Mouse (Mus musculus): ENCODE measurements around the gene Mmd. TPM values are rescaled to one million over a fixed set of nuclear protein-coding genes. Genes with fewer than 3 reads are reported as not detected.

Gene Mmd
- 47.5 and 48.6 TPM in 2 replicates for polyA plus RNA-seq (2015; fragmentation: Nextera tagmentation; extraction: Ambion mirVana)

DNA sequence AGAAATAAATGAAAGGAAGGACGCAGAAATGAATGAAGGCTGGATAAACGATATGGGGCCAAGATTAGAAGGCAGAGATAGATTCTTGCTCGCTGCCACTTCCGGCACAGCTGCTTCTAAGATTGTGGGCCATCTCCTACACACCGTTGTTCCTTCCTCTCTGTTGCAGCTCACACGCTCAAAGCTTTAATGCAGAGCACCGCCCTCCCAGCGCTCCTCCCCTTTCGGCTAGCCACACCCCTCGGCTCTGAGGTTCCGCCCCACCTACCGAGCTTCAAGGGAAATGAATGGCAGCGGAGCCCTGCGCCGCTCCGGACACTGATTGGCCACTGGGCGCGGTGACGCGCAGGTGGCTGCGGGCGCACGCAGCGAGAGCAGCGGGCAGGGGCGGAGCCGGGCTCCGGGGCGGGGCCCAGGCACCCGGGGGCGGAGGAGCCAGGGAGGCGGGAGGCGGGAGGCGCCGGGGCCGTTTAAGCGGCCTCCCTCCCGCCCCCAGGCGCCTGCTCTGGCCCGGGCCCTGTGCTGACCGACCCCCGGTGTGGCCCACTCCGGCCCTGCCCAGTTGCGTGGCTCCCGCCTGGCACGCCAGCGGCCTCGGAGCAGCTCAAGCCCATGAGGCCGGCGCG lies at the start of gene Mmd:
Gene Mmd, plus strand, starts transcription at position 432 of the 626 bp plus-strand sequence.
- no peaks in the 10 kb centered on the region for H3K9me3 ChIP-seq (replicated peaks; ENCODE audit: control insufficient read depth, low read length)
- H3K27ac ChIP-seq (ENCODE audit: low read length) = peak within 1 kb of the TSS; percentile 75
- H3K4me1 ChIP-seq (ENCODE audit: control insufficient read depth, insufficient read depth, low read length) = peaks cover 18% of the 10 kb centered on the region
- peak within 1 kb of the TSS; percentile 92 for H3K9ac ChIP-seq (ENCODE audit: low read length)
- H3K4me2 ChIP-seq (ENCODE audit: low read depth, low read length) = peak within 1 kb of the TSS; percentile 88
- peak; percentile 100 for ATAC-seq (ENCODE audit: insufficient read depth, low FRiP score)
- no peaks in the 10 kb centered on the region for H3K27me3 ChIP-seq (ENCODE audit: control insufficient read depth, insufficient read depth, low read length)
- peak within 1 kb of the TSS; percentile 90 for H3K4me3 ChIP-seq (replicated peaks; ENCODE audit: low read length)
- no peaks in the 10 kb centered on the region for H3K36me3 ChIP-seq (ENCODE audit: control insufficient read depth, insufficient read depth, low read length)
- under 1% methylated on average over 50 of the region's 51 CpGs for WGBS

DNA sequence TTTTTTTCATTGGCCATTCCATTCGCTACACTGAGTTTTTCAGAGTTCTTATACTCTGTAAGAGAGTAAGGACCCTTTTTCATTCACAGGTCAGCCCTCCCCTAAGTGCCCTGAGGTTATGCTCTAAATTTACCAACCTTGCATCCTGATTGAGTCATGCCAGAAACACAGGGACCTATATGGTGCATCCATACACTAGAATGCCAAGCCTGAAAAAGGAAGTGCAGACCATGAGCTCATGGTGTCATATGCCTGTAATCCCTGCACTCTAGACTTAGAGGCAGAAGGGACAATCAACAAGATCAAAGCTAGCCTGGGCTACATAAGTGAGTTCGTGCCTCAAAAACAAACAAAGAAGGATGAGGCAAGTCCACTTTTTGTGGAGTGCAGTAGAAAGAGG lies 48.4 kb upstream of the Mmd start:
- Histone ChIP-seq H3K4me3 (replicated peaks; ENCODE audit: low read length) (no peak overlapping the region), H3K9me3 (replicated peaks; ENCODE audit: control insufficient read depth, low read length) (no peaks in the 10 kb centered on the region), H3K4me2 (ENCODE audit: low read depth, low read length) (no peak overlapping the region), H3K36me3 (ENCODE audit: control insufficient read depth, insufficient read depth, low read length) (no peaks in the 10 kb centered on the region), H3K4me1 (ENCODE audit: control insufficient read depth, insufficient read depth, low read length) (peaks cover 8% of the 10 kb centered on the region; the same call in 1 of the 2 replicates), H3K9ac (ENCODE audit: low read length) (no peak overlapping the region), H3K27me3 (ENCODE audit: control insufficient read depth, insufficient read depth, low read length) (no peaks in the 10 kb centered on the region), H3K27ac (ENCODE audit: low read length) (no peak overlapping the region)
- 92% methylated on average over 2 of the region's 2 CpGs for WGBS
- ATAC-seq (ENCODE audit: insufficient read depth, low FRiP score) = no peak

DNA sequence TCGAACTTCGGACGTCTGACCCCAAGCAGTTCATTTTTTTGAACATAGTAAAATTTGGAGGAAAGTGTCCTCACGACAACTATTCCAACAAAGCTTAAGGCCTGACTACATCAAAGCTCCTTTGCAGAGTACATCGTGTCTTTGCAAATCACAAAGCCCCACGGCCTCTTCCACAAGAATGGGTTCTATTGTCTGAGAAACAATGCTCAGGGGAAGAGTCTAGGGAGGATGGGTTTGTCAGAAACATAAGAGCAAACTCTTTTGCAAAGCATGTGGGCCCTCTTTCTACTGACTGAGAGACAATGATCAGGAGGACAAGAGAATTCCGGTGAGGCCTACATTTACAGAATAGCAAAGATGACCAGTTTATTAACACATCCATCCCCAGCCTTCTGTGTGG lies 35.0 kb upstream of the Mmd start:
- Histone ChIP-seq H3K4me3 (replicated peaks; ENCODE audit: low read length) (no peak overlapping the region), H3K4me2 (ENCODE audit: low read depth, low read length) (no peak overlapping the region), H3K9ac (ENCODE audit: low read length) (no peak overlapping the region), H3K4me1 (ENCODE audit: control insufficient read depth, insufficient read depth, low read length) (no peaks in the 10 kb centered on the region), H3K27me3 (ENCODE audit: control insufficient read depth, insufficient read depth, low read length) (no peaks in the 10 kb centered on the region), H3K36me3 (ENCODE audit: control insufficient read depth, insufficient read depth, low read length) (no peaks in the 10 kb centered on the region), H3K9me3 (replicated peaks; ENCODE audit: control insufficient read depth, low read length) (0 out of 2 replicates have a peak, but pooled peaks cover 2% of the 10 kb centered on the region), H3K27ac (ENCODE audit: low read length) (no peak overlapping the region)
- 72% methylated on average over 7 of the region's 7 CpGs for WGBS
- ATAC-seq (ENCODE audit: insufficient read depth, low FRiP score) = no peak

DNA sequence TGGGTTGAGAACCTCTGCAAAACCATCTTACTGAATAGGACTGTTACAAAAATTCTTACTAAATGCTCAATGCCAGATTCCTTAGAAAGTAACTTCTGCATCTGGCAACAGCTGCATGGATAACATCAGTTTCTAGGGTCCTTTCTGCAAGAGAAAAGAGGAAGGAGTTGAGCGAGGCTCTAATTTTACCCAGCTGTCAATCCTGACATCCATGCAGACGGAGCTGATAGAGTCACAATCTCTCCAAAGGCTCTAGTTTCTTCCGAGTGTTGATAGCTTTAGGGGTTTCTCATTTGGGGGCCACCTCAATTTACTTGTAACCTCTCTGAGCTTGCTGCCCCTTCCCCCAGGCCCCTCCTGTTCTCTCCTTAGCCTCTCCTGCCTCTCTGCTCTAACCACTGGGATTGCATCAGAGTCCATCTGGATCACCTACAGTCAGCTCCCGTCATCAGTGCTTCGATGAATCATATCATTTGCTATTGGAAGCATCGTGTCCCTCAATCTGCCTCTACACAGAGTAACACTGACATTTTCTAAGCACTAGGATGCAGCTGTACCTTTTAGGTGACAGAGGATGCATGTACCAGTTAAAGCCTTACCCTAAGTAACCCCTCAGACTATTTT lies 29.1 kb upstream of the Mmd start:
- ATAC-seq (ENCODE audit: insufficient read depth, low FRiP score) = no peak
- 65% methylated on average over 6 of the region's 6 CpGs for WGBS

DNA sequence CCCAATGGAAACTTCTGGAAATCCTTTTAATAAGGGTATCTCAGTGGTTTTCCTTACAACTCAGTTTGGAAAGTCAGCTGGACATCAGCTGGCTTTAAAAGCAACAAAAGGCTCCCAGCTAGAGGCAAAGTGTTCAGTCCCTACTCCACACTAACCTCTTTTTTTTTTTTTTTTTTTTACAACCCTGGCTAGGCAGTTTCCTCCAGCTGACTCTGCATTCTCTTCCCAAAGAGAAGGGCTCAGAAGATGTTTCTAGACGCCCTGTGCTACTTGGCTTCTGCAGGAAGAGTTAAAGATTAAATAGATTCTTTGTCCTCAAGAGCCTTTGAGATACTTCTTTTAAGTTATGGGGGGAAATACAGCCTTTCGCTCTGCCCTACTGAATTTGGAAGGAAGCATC lies 28.5 kb upstream of the Mmd start:
- H3K9me3 ChIP-seq (replicated peaks; ENCODE audit: control insufficient read depth, low read length) = no peaks in the 10 kb centered on the region
- 34% methylated on average over 2 of the region's 2 CpGs for WGBS
- H3K36me3 ChIP-seq (ENCODE audit: control insufficient read depth, insufficient read depth, low read length) = no peaks in the 10 kb centered on the region
- ATAC-seq (ENCODE audit: insufficient read depth, low FRiP score) = no peak
- H3K27me3 ChIP-seq (ENCODE audit: control insufficient read depth, insufficient read depth, low read length) = no peaks in the 10 kb centered on the region
- no peak overlapping the region for H3K9ac ChIP-seq (ENCODE audit: low read length)
- no peak overlapping the region for H3K4me2 ChIP-seq (ENCODE audit: low read depth, low read length)
- H3K4me3 ChIP-seq (replicated peaks; ENCODE audit: low read length) = no peak overlapping the region
- no peaks in the 10 kb centered on the region for H3K4me1 ChIP-seq (ENCODE audit: control insufficient read depth, insufficient read depth, low read length)
- H3K27ac ChIP-seq (ENCODE audit: low read length) = no peak overlapping the region

More for the DNA sequence above, 29.1 kb upstream of the Mmd start:
- no peaks in the 10 kb centered on the region for H3K4me1 ChIP-seq (ENCODE audit: control insufficient read depth, insufficient read depth, low read length)
- no peaks in the 10 kb centered on the region for H3K9me3 ChIP-seq (replicated peaks; ENCODE audit: control insufficient read depth, low read length)
- no peak overlapping the region for H3K9ac ChIP-seq (ENCODE audit: low read length)
- H3K27me3 ChIP-seq (ENCODE audit: control insufficient read depth, insufficient read depth, low read length) = no peaks in the 10 kb centered on the region
- H3K36me3 ChIP-seq (ENCODE audit: control insufficient read depth, insufficient read depth, low read length) = no peaks in the 10 kb centered on the region
- H3K27ac ChIP-seq (ENCODE audit: low read length) = no peak overlapping the region
- H3K4me2 ChIP-seq (ENCODE audit: low read depth, low read length) = no peak overlapping the region
- H3K4me3 ChIP-seq (replicated peaks; ENCODE audit: low read length) = no peak overlapping the region

DNA sequence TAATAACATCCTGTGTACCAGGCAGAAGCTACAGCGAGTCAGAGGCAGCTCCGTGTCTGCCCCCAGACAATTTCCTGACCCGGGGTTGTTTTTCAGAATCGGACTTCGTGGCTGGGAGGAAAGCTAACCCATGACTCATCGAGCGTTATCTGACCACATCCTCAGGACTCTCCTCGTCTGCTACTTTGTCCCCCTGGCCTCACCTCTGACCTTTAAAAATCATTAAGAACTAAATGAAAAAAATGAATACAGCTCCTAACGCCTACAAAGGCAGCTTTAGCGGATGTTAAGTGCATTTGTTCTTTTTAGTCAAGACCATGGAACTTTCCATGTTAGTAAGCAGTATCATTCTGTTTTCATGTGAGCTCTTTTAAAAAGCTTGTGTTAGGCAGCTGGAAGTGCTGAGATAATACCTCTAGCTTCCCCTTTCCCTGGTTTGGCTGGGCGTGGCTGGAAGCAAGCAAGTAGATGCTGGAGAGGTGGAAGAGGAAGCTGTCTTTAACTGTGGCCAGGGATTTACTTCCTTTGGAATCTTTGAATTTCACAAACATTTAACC lies 24.3 kb upstream of the Mmd start:
- no peak overlapping the region for H3K27ac ChIP-seq (ENCODE audit: low read length)
- H3K9ac ChIP-seq (ENCODE audit: low read length) = no peak overlapping the region
- H3K4me3 ChIP-seq (replicated peaks; ENCODE audit: low read length) = no peak overlapping the region
- no peak for ATAC-seq (ENCODE audit: insufficient read depth, low FRiP score)
- no peaks in the 10 kb centered on the region for H3K36me3 ChIP-seq (ENCODE audit: control insufficient read depth, insufficient read depth, low read length)
- no peaks in the 10 kb centered on the region for H3K27me3 ChIP-seq (ENCODE audit: control insufficient read depth, insufficient read depth, low read length)
- WGBS = 28% methylated on average over 11 of the region's 11 CpGs
- no peaks in the 10 kb centered on the region for H3K4me1 ChIP-seq (ENCODE audit: control insufficient read depth, insufficient read depth, low read length)
- no peaks in the 10 kb centered on the region for H3K9me3 ChIP-seq (replicated peaks; ENCODE audit: control insufficient read depth, low read length)
- no peak overlapping the region for H3K4me2 ChIP-seq (ENCODE audit: low read depth, low read length)

DNA sequence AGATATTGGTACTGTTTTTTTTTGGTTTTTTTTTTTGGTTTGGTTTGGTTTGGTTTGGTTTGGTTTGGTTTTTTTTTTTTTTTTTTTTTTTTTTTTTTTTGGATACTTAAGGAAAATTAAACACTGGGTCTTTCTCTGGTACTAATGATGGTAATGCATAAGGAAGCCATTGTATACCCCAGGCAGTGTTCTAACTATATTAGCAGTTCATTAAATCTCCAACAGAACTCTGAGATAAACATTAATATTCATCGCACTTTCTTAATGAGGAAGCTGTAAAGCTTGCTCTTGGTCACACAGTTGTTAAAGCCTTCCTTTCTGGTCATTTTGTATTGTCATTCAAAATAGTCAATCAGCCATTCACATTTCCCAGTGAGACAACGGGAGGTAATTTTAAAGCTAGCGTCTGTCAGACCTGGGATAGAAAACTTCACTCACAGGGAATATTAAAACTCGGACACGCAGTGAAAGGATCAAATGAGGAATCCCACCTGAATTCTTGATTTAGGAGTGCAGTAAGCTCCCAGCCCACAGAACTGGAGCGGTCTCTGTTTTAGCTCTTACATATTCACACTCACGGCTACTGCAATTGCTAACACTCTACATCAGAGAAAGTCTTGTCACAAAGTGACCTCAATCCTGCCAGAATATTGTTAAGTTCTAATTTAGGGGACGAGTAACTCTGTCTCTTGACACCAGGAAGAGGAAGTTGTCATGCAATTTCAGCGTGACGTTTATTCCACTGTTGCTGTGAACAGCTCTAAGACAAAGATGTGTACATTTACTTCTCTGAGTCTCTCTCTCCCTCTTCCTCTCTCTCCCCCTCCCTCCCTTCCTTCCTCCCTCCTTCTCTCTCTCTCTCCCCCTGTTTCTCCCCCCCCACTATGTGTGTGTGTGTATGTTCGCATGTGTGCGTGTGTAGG lies 22.0 kb upstream of the Mmd start:
- WGBS = 64% methylated on average over 12 of the region's 12 CpGs
- Histone ChIP-seq H3K9me3 (replicated peaks; ENCODE audit: control insufficient read depth, low read length) (no peaks in the 10 kb centered on the region), H3K9ac (ENCODE audit: low read length) (no peak overlapping the region), H3K4me2 (ENCODE audit: low read depth, low read length) (no peak overlapping the region), H3K27me3 (ENCODE audit: control insufficient read depth, insufficient read depth, low read length) (no peaks in the 10 kb centered on the region), H3K4me1 (ENCODE audit: control insufficient read depth, insufficient read depth, low read length) (no peaks in the 10 kb centered on the region), H3K36me3 (ENCODE audit: control insufficient read depth, insufficient read depth, low read length) (no peaks in the 10 kb centered on the region), H3K27ac (ENCODE audit: low read length) (no peak overlapping the region), H3K4me3 (replicated peaks; ENCODE audit: low read length) (no peak overlapping the region)
- no peak for ATAC-seq (ENCODE audit: insufficient read depth, low FRiP score)

DNA sequence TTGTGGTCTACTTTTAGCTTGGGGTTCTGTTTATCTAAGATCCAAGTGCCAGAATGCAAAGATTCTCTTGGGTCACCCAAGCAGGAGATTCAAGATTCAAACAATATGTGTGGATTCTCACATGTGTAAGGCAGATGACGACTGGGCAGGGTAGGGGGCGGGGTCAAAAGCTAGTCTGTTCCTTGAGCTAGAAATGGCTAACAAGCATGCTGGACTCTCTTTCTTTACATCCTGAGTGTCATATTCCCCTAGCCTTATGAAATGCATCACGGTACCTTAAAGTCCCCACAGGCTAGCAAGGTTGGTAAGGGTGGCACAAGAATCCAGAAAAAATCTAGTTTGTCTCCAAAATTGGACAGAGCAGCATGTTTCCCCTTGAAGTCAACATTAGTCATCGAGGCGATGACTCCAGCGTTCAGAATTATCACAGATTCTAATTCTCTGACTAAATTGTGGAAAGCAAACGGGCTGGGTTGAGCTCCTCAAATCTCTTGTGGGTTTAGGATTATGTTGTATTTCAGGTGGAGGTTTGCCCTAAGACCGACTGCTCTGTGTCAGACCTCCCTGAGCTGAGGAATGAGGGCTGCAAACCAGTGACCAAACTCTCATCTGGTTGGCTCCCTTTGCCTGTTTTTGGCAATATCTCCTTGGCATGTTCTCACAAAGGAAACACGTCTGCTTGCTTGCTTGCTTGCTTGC lies 20.9 kb upstream of the Mmd start:
- Histone ChIP-seq H3K36me3 (ENCODE audit: control insufficient read depth, insufficient read depth, low read length) (no peaks in the 10 kb centered on the region), H3K27ac (ENCODE audit: low read length) (no peak overlapping the region), H3K9ac (ENCODE audit: low read length) (no peak overlapping the region), H3K4me3 (replicated peaks; ENCODE audit: low read length) (no peak overlapping the region), H3K4me2 (ENCODE audit: low read depth, low read length) (no peak overlapping the region), H3K27me3 (ENCODE audit: control insufficient read depth, insufficient read depth, low read length) (no peaks in the 10 kb centered on the region), H3K9me3 (replicated peaks; ENCODE audit: control insufficient read depth, low read length) (no peaks in the 10 kb centered on the region), H3K4me1 (ENCODE audit: control insufficient read depth, insufficient read depth, low read length) (no peaks in the 10 kb centered on the region)
- no peak for ATAC-seq (ENCODE audit: insufficient read depth, low FRiP score)
- WGBS = 82% methylated on average over 9 of the region's 9 CpGs

Data from stomach, embryonic 16.5 days (tissue).